Mouse (Mus musculus) kidney, adult 11 months (tissue): Measurements from ENCODE around the gene Kcnn4.

Source experiments
- DNase-seq: peaks from one replicate; pipeline ENCODE4 v3.0.0; 2022

The Kcnn4 gene

GRCm38 (mm10) chr7:24427168-24427567 is 57.1 kb downstream of the Kcnn4 start:
- no peak for DNase-seq

GRCm38 (mm10) chr7:24428725-24429124 is 58.7 kb downstream of the Kcnn4 start:
- DNase-seq: no peak

- no peak for DNase-seq
These were observed 59.5 kb downstream of the Kcnn4 start for GRCm38 (mm10) chr7:24429413-24430112.

GRCm38 (mm10) chr7:24430551-24431345 is 60.7 kb downstream of the Kcnn4 start:
- no peak for DNase-seq

- no peak for DNase-seq
These were observed 61.6 kb downstream of the Kcnn4 start for GRCm38 (mm10) chr7:24431713-24432112.

GRCm38 (mm10) chr7:24435305-24435704 is 65.2 kb downstream of the Kcnn4 start:
- DNase-seq: no peak
